Mouse (Mus musculus): ENCODE results near the gene Tm9sf3.

- TF ChIP-seq POLR2A (IDR thresholded peaks at IDR 0.05; ENCODE audit: low read depth, low read length): no peak
- TF ChIP-seq CTCF (IDR thresholded peaks at IDR 0.05; ENCODE audit: borderline replicate concordance, insufficient read depth, low read length): no peak
These were observed 98.5 kb downstream of the Tm9sf3 start for GRCm38 (mm10) chr19:41165144-41165913.
